Mouse (Mus musculus) T-cell, adult 2 months (primary cell): ENCODE measurements around the gene Timm23.
A peak's percentile ranks its signal among the peaks of the same experiment; 100 is the strongest.
"Not testable (repeated sequence)": the region's sequence is repeated elsewhere in the genome, so short reads cannot be mapped to it uniquely, and the experiment has no call there.

ENCODE experiments used
- DNase-seq: peaks from one replicate; pipeline ENCODE4 v3.0.0; 2022; ENCODE audit warnings: low spot score

The Timm23 gene

DNA sequence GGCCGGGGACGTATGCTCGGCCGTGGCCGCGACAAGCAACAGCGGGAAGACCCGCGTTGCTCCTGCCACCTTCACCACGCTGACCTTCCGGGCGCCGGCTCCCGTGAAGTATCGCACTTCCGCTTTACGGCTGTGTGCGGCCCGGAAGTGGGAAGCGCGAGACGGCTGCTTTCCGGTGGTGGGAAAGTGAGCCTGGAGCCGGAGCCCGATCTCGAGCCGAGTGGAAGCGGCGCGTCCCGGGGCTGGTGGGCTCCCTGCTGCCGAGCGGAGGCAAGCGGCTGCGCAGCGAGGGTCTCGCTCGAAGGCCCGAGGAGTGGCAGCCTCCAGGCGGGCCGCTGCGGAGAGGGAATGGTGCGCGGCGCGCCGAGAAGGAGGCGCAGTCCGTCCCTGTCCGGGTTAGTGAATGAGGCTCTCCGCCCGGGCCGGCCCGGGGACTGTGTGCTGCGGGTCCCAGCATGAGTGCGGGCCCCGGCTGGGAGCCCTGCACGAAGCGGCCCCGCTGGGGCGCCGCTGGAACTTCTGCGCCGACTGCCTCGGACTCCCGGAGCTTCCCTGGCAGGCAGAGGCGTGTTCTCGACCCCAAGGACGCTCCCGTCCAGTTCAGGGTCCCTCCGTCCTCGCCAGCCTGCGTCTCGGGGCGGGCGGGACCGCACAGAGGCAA lies at the start of gene Timm23, which contains the start of gene Parg:
TSS of gene Timm23 (minus strand) at position 108 of the 661 bp plus-strand sequence.
TSS of gene Parg (plus strand) at position 159 of the 661 bp plus-strand sequence.
- DNase-seq, result peak; percentile 86

DNA sequence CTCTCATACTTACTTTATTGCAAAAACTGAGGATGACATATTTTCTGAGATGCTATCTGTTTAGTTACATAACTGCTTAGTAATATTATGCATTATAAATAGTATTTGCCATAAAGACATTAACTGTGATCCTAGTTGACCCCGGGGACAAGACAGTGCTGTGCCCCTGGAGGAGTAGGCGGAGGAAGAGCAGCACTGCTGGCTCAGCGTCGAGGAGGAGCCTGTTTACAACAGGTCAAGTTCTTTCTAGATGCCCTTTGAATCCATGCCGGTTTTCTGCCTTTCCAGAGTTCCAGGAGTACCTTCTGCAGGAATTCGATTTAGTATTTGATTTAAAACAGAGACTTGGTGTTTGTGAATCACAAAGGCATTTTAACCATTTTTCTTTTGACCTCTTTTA lies 47.9 kb upstream of the Timm23 start:
- DNase-seq, result no peak

DNA sequence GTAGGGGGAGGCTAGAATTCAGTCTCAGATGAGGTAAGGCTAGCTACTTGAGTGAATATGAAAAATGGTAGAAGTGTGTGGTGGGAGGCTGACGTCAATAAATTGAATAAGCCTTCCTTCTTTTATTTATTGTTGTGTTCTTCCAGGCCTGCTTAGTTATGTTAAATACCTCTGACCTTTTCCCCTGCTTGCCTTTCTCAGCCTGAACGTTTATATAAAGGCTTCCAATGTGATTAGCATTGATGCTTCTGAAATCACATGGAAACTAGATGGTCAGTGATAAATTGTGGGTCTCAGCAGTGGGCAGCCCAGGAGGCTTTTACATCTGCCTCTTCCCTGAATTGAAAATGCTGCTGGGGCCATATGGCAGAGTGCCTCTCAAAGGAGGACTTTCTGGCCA lies 44.3 kb upstream of the Timm23 start:
- no peak for DNase-seq

DNA sequence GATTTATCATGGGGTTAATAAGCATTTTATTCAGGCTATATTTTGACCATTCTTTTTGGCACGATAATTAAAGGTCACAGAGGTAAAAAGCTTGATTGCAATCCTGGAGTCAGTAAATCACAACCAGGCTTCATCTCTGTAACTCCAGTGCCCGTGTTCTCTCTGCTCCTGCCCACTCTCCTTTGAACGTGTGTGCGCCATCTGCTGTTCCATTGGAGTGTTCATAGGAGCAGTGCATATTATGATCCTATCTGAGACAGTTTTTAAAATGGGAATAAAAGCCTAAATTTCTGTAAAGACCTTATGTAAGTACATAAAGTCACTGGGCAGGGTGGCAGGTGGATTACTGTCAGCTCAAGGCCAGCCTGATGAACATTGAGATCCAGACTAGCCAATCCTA lies 40.7 kb upstream of the Timm23 start:
- no peak for DNase-seq

DNA sequence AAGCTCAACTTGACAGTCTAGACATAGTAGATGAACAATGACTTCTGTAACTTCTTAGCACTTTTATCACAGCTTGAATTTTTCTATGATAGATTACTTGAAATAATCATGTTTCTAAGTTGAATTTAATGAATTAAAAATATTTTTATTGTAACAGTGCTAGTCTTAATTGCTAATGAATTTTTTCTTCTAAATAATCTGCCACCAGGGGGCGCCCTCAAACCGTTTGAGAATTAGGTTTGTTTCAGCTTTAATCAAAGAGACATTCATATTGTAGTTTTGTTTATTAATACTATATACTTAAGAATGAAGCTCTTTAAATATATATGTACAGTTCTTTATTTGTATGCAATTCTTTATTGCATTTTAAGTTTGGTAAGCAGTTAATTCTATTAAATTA lies 27.3 kb upstream of the Timm23 start:
- peak; percentile 23 for DNase-seq

DNA sequence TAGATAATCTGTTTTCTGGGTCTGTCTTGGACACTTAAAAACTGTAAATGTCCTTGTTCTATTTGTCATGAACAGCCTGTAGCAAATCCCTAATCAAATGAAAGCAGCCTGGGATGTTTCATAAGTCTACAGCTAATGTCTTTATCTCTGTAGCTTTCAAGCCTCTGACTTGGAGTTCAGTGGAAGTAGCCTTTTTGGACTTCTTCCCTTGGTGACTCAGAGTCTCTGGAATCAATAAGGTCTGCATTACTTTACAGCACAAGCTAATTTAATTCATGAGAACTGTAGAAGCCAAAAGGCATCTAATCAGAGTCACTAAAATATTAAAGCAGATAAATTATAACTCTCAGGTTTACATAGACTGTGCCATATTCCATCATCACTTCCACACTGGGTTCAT lies 24.9 kb upstream of the Timm23 start:
- DNase-seq, result no peak

DNA sequence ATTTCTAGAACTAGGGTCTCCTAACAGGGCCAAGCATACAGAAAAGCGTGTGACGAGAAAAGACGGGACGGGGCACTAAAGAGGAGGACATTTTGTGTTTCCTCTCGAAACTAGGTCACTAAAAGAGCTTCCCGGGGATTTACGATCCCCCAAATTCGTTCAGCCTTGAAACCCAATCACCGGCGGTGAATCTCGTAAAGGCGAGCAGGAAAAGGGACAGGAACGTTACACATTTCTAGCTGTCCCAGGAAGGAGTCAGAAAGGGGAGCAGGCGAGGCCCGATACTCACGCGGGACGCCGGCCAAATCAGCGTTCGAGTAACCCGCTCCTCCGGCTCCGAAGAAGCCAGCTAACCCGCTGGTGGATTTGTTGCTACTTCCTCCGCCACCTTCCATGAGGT lies 344 bp downstream of the Timm23 start:
- no peak for DNase-seq

DNA sequence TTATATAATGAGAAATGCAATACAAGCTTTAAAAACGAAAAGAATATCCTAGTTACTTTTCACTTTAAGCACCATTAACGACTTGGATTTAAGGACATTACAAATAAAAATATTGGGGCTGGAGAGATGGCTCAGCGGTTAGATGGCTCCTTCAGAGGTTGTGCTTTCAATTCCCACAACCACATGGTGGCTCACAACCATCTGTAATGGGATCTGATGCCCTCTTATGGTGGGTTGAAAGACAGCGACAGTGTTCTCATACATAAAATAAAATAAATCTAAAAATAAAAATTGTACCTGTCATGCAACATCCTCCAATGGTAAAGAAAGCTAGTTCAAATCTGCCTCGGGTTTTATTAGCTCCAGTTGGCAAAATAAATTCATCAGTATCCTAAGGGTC lies 8.1 kb downstream of the Timm23 start:
- not testable (repeated sequence) for DNase-seq

DNA sequence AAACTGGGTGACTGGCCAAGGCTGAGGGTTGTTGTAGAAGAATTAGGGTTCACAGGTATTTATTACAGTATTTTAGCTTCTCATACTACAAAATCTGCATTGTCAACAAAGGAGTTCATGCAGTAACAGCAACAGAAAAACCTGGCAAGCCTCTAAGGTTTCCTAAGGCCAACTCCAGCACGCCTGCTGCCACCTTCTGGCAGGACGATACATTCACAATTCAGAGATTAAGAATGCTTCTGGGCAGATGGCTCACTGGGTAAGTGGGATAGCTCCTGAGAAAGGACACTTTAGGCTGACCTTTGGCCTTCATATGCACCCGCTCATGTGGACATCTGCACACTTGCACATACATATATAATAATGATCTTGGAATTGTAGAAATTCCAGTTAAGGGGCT lies 9.3 kb downstream of the Timm23 start:
- peak; percentile 46 for DNase-seq

DNA sequence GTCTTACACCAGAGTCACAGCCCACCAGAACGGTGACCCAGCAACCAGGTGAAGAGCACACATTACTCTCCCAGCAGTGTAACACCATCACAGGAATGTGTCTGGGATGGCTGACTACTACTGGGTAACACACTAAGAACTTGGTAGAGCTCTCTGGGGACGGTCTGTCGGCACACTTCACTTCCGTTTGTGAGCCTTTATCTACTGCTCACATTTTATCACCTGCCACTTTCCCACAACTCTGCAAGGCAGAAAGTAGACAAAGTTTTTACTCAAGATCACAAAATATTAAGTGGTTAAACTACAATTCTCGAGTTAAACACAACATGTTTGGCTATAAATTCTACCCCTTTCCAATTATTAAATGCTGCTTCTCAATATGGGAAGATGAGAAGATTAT lies 9.8 kb downstream of the Timm23 start:
- no peak for DNase-seq

DNA sequence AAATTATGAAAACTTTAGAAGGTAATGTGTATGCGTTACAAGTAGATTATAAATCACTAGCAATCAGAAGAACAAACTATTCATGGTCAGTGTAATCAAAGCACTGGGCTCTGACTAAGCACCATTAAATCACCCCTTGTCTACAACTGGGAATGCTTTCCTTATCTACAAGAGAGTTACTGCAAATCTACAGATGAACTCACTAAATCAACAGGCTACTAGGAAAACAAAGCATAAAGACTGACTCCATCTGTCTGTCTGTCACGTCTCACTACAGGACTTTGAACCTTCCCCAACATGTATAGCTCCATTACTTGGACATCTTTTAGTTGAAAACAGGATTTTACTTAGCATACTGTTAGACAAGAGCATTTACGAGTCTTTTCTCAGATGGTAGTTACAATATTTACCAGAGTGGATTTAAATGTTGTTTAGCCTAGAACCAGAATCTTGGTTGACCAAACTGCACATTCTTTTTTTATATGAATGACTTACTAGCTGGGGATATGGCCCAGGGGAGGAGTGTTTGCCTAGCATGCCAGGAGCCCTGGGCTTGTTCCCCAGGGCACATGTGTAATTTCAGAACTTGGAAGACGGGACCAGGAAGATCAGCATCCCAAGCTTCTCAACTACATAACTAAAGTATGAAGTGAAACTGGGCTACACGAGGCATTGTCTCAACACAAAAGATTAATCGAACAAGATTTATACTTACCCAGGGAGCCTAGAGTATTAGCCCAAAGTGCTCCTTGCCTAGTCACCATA lies 10.9 kb downstream of the Timm23 start:
- DNase-seq, result no peak

DNA sequence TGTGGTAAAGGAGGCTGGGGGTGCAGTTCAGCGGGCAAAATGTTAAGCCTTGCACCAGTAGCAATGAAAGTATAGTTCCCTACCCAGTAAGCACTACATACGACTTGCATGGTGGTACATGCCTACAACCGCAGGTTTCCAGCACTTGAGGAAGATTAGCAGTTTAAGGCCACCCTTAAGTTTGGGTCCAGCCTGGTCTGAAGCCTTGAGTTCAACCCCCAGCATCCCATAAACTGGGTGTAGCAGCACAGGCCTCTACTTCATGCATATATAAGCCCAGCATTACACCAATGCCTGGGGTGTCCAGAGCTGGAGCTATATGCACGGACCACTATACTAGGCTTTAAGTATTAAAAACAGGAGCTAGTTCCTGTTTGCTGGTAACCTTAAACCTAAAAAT lies 17.9 kb downstream of the Timm23 start:
- no peak for DNase-seq

DNA sequence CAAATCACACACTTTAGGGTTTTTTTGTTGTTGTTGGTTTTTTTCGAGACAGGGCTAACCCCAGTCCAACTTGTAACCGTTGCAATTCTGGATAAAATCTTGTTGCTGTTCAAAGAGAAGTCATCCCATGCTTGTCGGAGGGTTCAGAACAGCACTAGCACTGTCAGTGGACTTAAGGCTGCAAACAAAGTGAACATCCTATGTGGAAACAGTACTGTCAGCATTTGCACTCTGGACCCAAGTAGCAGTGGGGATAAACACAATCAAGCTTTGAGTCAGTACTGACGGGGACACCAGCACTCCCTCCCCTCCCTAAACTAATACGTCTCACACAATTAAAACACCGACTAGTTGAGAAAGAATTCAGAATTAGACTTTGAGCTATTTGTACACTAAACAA lies 20.8 kb downstream of the Timm23 start:
- no peak for DNase-seq

DNA sequence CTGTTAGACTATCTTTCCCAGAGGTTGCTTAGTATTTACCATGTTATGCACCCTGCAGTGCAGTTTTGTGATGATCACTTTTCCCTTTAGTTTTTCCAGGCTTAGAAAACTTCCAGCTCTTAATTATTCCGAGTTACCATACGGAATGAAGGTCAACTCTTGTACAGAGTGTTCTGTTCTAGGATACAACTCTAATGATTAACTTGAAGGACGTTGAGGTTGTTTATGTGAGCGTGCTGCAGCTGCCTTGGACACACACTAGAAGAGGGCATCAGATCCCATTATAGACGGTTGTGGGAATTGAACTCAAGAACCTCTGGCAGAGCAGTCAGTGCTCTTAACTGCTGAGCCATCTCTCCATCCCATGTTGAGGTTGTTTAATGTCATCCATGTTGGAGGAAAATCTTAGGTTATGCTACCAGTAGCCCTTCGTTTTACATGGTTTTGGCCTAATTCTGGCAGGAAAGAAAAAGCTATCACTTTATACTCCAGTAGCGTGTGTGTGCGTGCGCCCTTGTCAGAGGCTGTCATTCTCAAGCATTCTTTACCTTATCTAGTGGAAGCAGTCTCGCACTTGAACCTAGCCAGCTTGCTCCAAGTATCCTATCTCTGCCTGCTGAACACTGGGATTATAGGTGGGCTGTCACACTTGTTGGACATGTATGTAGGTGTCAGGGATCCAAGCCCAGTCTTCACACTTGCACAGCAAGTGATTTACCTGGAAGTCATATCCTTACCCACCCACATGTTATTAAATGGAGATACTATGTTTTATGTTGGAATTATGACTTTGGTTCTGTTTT lies 22.1 kb downstream of the Timm23 start:
- no peak for DNase-seq

DNA sequence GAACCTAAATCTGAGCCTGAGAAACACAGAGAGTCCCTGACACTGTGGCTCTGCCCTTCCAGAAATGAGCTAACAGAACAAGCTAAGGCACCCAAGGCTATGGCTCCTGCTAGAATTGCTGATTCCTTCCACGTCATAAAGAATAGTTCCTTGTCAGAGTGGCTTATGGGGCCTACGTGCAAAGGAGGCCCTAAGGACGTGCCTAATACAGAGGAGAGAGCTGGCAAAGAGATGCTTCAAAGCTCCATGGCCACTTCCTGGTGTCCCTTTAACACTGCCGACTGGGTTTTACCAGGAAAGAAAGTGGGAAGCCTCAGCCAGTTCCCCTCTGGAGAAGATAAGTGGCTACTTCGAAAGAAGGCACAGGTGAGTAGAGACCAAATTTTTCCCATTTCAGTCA lies 25.1 kb downstream of the Timm23 start:
- DNase-seq, result not testable (repeated sequence)

DNA sequence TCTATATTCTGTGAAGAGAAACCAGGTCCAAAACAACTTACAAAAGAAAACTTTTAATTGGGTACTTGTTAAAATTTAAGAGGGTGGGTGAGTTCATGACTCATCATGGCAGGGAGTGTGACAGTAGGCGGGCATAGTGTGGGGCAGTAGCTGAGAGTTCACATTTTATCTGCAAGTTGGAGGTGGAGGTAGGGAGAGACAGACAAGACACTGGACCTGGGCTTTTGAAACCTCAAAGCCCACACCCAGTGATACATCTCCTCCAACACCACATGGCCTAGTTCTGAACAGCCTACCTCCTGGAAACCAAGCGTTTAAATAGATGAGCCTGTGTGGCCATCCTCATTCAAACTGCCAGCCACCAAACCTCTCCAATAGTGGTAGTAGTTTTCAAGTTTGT lies 26.4 kb downstream of the Timm23 start:
- no peak for DNase-seq

DNA sequence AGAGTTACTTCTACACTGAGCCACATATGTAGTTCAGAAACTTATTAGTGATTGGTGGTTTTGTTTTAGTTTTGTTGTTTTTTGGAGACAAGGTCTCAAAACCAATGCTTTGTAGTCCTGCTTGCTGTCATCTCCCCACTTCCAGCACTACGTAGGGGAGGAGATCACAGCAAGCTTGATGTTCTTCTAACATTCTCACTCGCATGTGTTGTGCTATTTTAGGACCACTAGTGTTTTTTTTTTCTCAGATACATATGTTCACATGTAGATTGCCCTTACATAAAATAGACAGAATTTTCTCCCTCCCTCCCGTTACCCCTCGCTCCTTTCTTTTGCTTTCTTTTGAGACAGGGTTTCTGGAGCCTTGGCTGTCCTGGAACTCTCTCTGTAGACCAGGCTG lies 31.6 kb downstream of the Timm23 start:
- DNase-seq, result no peak

DNA sequence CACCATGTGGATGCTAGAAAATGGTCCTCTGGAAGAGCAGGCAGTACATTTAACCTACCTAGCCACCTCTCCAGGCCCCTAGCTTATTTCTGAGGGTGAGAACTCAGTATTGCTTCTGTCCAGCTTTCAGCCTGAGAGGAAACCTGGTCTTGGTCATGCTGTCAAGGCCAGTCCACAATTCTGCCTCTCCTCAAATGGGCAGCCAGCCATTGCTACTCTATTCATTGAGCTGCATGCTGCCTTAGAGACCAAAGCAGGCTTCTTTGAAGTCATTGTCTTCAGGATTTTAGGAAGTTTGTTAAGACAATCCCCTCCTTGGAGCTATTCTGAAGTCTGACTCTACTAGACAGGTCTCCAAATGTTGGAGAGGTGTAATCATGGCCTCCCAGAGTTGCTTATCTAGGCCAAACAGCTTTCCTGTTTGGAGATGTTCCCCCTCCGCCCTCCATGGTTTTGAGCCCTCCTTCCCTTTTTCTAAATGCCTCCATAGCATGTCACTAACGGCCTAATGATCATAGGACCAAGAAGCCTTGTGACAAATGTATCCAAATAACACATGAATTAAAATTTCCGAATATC lies 33.0 kb downstream of the Timm23 start:
- DNase-seq, result no peak

DNA sequence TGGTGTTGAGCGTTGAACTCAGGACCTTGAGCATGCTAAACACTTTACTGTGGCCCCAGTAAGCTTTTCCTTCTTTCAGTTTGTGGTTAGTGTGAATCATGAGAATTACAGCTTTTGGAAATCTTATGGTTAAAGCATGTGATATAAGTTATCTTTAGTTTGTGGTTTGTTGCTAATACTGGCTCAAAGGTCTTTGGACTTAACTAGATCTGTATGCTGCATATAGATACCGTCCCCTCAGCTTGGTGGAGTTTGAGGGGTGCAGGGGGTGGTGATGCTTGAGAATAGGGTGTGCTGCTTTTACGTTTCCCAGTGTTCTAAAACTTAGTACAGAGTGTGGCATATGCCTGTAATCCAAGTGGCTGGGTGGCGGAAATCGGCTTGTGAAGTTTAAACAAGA lies 34.4 kb downstream of the Timm23 start:
- DNase-seq, result no peak

DNA sequence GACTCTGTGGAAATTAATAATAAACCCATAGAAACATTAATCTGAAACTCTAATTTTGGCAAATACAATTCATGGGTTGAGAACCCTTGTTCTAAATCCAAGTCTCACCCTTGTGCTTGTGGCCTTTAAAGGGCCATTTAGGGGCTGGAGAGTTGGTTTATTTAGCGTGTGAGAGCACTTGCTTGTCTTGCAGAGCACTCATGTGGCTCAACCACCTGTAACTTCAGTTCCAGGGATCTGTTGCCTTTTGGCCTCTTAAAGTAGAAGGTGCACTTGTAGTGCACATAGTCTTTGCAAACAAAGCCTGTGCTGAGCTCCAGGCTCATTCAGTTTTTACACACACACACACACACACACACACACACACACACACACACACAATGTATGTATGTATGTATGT lies 34.9 kb downstream of the Timm23 start:
- DNase-seq, result no peak

DNA sequence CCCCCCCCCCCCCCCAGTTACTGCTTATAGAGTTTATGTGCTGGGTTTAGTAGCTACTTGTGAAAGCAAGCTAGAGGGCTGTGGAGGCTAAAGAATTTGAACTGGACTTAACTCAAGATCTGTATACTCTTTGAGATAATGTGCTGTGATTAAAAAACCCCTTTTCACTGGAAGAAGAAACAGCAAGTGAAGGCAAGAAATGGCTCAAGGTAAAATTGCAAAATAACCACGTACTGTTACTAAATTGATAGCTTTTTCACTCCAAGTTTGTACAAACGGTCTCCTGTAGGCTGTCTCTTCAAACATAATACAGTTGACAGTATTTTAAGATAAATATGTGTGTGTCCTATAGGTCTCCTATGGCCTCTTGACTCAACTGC lies 35.6 kb downstream of the Timm23 start:
- DNase-seq, result no peak

DNA sequence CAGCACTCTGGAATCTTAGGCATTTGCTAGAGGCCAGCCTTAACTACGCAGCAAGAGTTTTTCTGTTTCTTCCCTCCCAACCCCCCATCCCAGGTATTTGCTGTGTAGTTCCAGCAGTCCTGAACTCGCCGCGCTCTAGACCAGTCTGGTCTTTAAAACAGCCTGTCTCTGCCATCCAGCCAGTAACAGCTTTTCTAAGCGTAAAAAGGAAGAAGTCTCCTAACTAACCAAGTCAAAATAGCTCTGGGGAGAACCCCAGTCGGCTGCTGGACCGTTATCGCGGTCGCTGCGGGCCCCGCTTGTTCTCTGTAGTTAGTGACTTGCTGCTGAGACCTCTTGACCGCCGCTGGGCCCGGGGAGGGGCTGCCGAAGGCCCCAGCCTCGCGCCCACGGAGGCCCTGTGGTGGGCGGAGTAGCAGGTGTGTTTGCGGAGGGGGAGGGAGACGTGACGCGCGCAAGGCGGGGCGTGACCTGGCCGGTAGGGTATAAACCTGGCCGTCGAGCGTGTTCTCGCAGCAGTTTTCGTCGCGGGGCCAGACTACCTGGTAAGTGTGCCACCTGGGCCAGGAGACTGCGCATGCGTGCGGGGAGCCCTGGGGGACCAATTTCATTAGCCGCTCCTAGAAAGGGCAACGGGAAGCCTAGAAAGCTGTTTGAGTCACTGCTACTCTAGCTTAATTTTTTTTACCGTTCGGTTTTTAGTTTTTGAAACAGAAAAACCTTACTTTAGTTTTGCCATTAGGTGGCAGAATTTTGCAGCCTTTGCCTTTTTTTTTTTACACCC lies 36.2 kb downstream of the Timm23 start:
- peak; percentile 88 for DNase-seq
